Mouse (Mus musculus) spleen, postnatal 4 days (tissue): ENCODE data around the gene Mmp14.

Source experiments
- DNase-seq, 2 experiments: peaks; one replicate each; pipeline ENCODE4 v3.0.0; 2022; ENCODE audit warnings: low spot score in 2 of 2

The Mmp14 gene

GRCm38 (mm10) chr14:54431334-54432077 is at the start of gene Mmp14:
Gene Mmp14, plus strand, starts transcription at chr14:54431612.
- peak; percentile 45 to 80 for DNase-seq

- no peak for DNase-seq
These were observed 49.6 kb upstream of the Mmp14 start for GRCm38 (mm10) chr14:54381816-54382215.

- DNase-seq, result no peak
These were observed 48.8 kb upstream of the Mmp14 start for GRCm38 (mm10) chr14:54382641-54383040.

- no peak for DNase-seq
These were observed 48.0 kb upstream of the Mmp14 start for GRCm38 (mm10) chr14:54383355-54383771.

GRCm38 (mm10) chr14:54384396-54384795 is 47.0 kb upstream of the Mmp14 start:
- DNase-seq, result no peak

GRCm38 (mm10) chr14:54385968-54386618 is 45.3 kb upstream of the Mmp14 start:
- no peak for DNase-seq

GRCm38 (mm10) chr14:54387546-54387945 is 43.9 kb upstream of the Mmp14 start:
- no peak for DNase-seq

- no peak for DNase-seq
These were observed 40.6 kb upstream of the Mmp14 start for GRCm38 (mm10) chr14:54390843-54391242.

- DNase-seq, result no peak
These were observed 37.6 kb upstream of the Mmp14 start for GRCm38 (mm10) chr14:54393794-54394193.

- no peak for DNase-seq
These were observed 37.1 kb upstream of the Mmp14 start for GRCm38 (mm10) chr14:54394309-54394708.

- DNase-seq, result no peak
These were observed 34.7 kb upstream of the Mmp14 start for GRCm38 (mm10) chr14:54396685-54397084.

- DNase-seq, result no peak
These were observed 33.4 kb upstream of the Mmp14 start for GRCm38 (mm10) chr14:54397872-54398527.

- no peak for DNase-seq
These were observed 32.9 kb upstream of the Mmp14 start for GRCm38 (mm10) chr14:54398528-54398916.

GRCm38 (mm10) chr14:54398921-54399382 is 32.5 kb upstream of the Mmp14 start:
- no peak for DNase-seq

GRCm38 (mm10) chr14:54401723-54402122 is 29.7 kb upstream of the Mmp14 start:
- DNase-seq, result no peak

GRCm38 (mm10) chr14:54408336-54409056 is 22.9 kb upstream of the Mmp14 start:
- no peak for DNase-seq

- no peak for DNase-seq
These were observed 22.3 kb upstream of the Mmp14 start for GRCm38 (mm10) chr14:54409057-54409645.

- DNase-seq, result peak in 1 of 2 experiments; percentile 23
These were observed 21.2 kb upstream of the Mmp14 start for GRCm38 (mm10) chr14:54409980-54410810.

GRCm38 (mm10) chr14:54412000-54412576 is 19.3 kb upstream of the Mmp14 start:
- DNase-seq, result no peak

GRCm38 (mm10) chr14:54412629-54413170 is 18.7 kb upstream of the Mmp14 start:
- DNase-seq, result peak in 1 of 2 experiments; percentile 55
